Mouse (Mus musculus): Measurements from ENCODE around the gene Prrt3.

Prrt3 gene

GRCm38 (mm10) chr6:113501388-113502084, at the start of gene Prrt3:
Gene Prrt3, minus strand, starts transcription at chr6:113501931.
- DNase-seq (ENCODE audit: inconsistent ontology term) = no peak

GRCm38 (mm10) chr6:113543906-113544481, 42.3 kb upstream of the Prrt3 start:
- DNase-seq (ENCODE audit: inconsistent ontology term) = no peak

- no peak for DNase-seq (ENCODE audit: inconsistent ontology term)
Measured at GRCm38 (mm10) chr6:113541610-113542009, 39.9 kb upstream of the Prrt3 start.

- DNase-seq (ENCODE audit: inconsistent ontology term) = no peak
Measured at GRCm38 (mm10) chr6:113534886-113535285, 33.2 kb upstream of the Prrt3 start.

GRCm38 (mm10) chr6:113531840-113532404, 30.2 kb upstream of the Prrt3 start:
- DNase-seq (ENCODE audit: inconsistent ontology term) = no peak

GRCm38 (mm10) chr6:113530932-113531839, 29.5 kb upstream of the Prrt3 start, which contains the start of the genes Emc3 and Fancd2:
Gene Emc3, minus strand, starts transcription at chr6:113531652.
Gene Fancd2, plus strand, starts transcription at chr6:113531682.
- peak; percentile 90 for DNase-seq (ENCODE audit: inconsistent ontology term)

- DNase-seq (ENCODE audit: inconsistent ontology term) = no peak
Measured at GRCm38 (mm10) chr6:113523420-113523819, 21.7 kb upstream of the Prrt3 start.

GRCm38 (mm10) chr6:113522310-113522709, 20.6 kb upstream of the Prrt3 start:
- no peak for DNase-seq (ENCODE audit: inconsistent ontology term)

GRCm38 (mm10) chr6:113517434-113518080, 15.8 kb upstream of the Prrt3 start:
- no peak for DNase-seq (ENCODE audit: inconsistent ontology term)

- DNase-seq (ENCODE audit: inconsistent ontology term) = no peak
Measured at GRCm38 (mm10) chr6:113514600-113514999, 12.9 kb upstream of the Prrt3 start.

GRCm38 (mm10) chr6:113513944-113514343, 12.2 kb upstream of the Prrt3 start:
- no peak for DNase-seq (ENCODE audit: inconsistent ontology term)

- DNase-seq (ENCODE audit: inconsistent ontology term) = no peak
Measured at GRCm38 (mm10) chr6:113508947-113509280, 7.2 kb upstream of the Prrt3 start.

- no peak for DNase-seq (ENCODE audit: inconsistent ontology term)
Measured at GRCm38 (mm10) chr6:113508272-113508946, 6.7 kb upstream of the Prrt3 start.

- DNase-seq (ENCODE audit: inconsistent ontology term) = no peak
Measured at GRCm38 (mm10) chr6:113507130-113507529, 5.4 kb upstream of the Prrt3 start.

GRCm38 (mm10) chr6:113505689-113506088, 4.0 kb upstream of the Prrt3 start:
- no peak for DNase-seq (ENCODE audit: inconsistent ontology term)

- no peak for DNase-seq (ENCODE audit: inconsistent ontology term)
Measured at GRCm38 (mm10) chr6:113502801-113503200, 1.1 kb upstream of the Prrt3 start.

- DNase-seq (ENCODE audit: inconsistent ontology term) = no peak
Measured at GRCm38 (mm10) chr6:113499346-113499745, 2.4 kb downstream of the Prrt3 start.

- DNase-seq (ENCODE audit: inconsistent ontology term) = no peak
Measured at GRCm38 (mm10) chr6:113495071-113495675, 6.6 kb downstream of the Prrt3 start.

GRCm38 (mm10) chr6:113494258-113494788, 7.4 kb downstream of the Prrt3 start:
- peak; percentile 80 for DNase-seq (ENCODE audit: inconsistent ontology term)

Measured in Muller cell, postnatal 12 days (primary cell).